Mouse (Mus musculus): ENCODE results near the gene Limd2. TPM values are rescaled to one million over a fixed set of nuclear protein-coding genes. Genes with fewer than 3 reads are reported as not detected.

Limd2 gene
- polyA plus RNA-seq, 1 experiment from 2014 or later, result 308 TPM

GRCm38 (mm10) chr11:106176372-106176771 is 15.7 kb upstream of the Limd2 start:
- ATAC-seq (ENCODE audit: low FRiP score), result no peak
- Histone ChIP-seq H3K27ac (ENCODE audit: low read depth, low read length) (no peak overlapping the region), H3K9me3 (ENCODE audit: control insufficient read depth, low read length) (no peaks in the 10 kb centered on the region), H3K36me3 (ENCODE audit: control insufficient read depth, insufficient read depth, low read length) (0 out of 2 replicates have a peak, but pooled peaks cover 3% of the 10 kb centered on the region), H3K4me1 (ENCODE audit: control insufficient read depth, insufficient read depth, low read length) (no peaks in the 10 kb centered on the region), H3K4me3 (ENCODE audit: low read depth, low read length) (no peak overlapping the region), H3K27me3 (ENCODE audit: control insufficient read depth, insufficient read depth, low read length) (no peaks in the 10 kb centered on the region), H3K9ac (ENCODE audit: low read length) (no peak overlapping the region), H3K4me2 (no peak overlapping the region)
- 91% methylated on average over 5 of the region's 5 CpGs for WGBS
- peak; percentile 26 for DNase-seq (ENCODE audit: low spot score, missing footprints)

GRCm38 (mm10) chr11:106175081-106175480 is 14.4 kb upstream of the Limd2 start:
- no peak overlapping the region for H3K4me3 ChIP-seq (ENCODE audit: low read depth, low read length)
- H3K27me3 ChIP-seq (ENCODE audit: control insufficient read depth, insufficient read depth, low read length), result no peaks in the 10 kb centered on the region
- no peak overlapping the region for H3K4me2 ChIP-seq
- H3K4me1 ChIP-seq (ENCODE audit: control insufficient read depth, insufficient read depth, low read length), result no peaks in the 10 kb centered on the region
- 0 out of 2 replicates have a peak, but pooled peaks cover 3% of the 10 kb centered on the region for H3K36me3 ChIP-seq (ENCODE audit: control insufficient read depth, insufficient read depth, low read length)
- no peak overlapping the region for H3K27ac ChIP-seq (ENCODE audit: low read depth, low read length)
- WGBS, result 80% methylated on average over 3 of the region's 3 CpGs
- no peak overlapping the region for H3K9ac ChIP-seq (ENCODE audit: low read length)
- DNase-seq (ENCODE audit: low spot score, missing footprints) (no peak), ATAC-seq (ENCODE audit: low FRiP score) (no peak)
- H3K9me3 ChIP-seq (ENCODE audit: control insufficient read depth, low read length), result no peaks in the 10 kb centered on the region

GRCm38 (mm10) chr11:106174372-106174771 is 13.7 kb upstream of the Limd2 start:
- Histone ChIP-seq H3K4me2 (no peak overlapping the region), H3K9me3 (ENCODE audit: control insufficient read depth, low read length) (no peaks in the 10 kb centered on the region), H3K4me1 (ENCODE audit: control insufficient read depth, insufficient read depth, low read length) (no peaks in the 10 kb centered on the region), H3K4me3 (ENCODE audit: low read depth, low read length) (no peak overlapping the region), H3K27me3 (ENCODE audit: control insufficient read depth, insufficient read depth, low read length) (no peaks in the 10 kb centered on the region), H3K9ac (ENCODE audit: low read length) (no peak overlapping the region), H3K36me3 (ENCODE audit: control insufficient read depth, insufficient read depth, low read length) (0 out of 2 replicates have a peak, but pooled peaks cover 3% of the 10 kb centered on the region), H3K27ac (ENCODE audit: low read depth, low read length) (no peak overlapping the region)
- ATAC-seq (ENCODE audit: low FRiP score) (no peak), DNase-seq (ENCODE audit: low spot score, missing footprints) (peak; percentile 35)
- 84% methylated on average over 5 of the region's 5 CpGs for WGBS

- Histone ChIP-seq H3K4me2 (no peak overlapping the region), H3K9me3 (ENCODE audit: control insufficient read depth, low read length) (no peaks in the 10 kb centered on the region), H3K27ac (ENCODE audit: low read depth, low read length) (no peak overlapping the region), H3K27me3 (ENCODE audit: control insufficient read depth, insufficient read depth, low read length) (no peaks in the 10 kb centered on the region), H3K4me1 (ENCODE audit: control insufficient read depth, insufficient read depth, low read length) (no peaks in the 10 kb centered on the region), H3K9ac (ENCODE audit: low read length) (no peak overlapping the region), H3K4me3 (ENCODE audit: low read depth, low read length) (no peak overlapping the region), H3K36me3 (ENCODE audit: control insufficient read depth, insufficient read depth, low read length) (0 out of 2 replicates have a peak, but pooled peaks cover 3% of the 10 kb centered on the region)
- 98% methylated on average over 2 of the region's 2 CpGs for WGBS
- DNase-seq (ENCODE audit: low spot score, missing footprints), result peak; percentile 35
- ATAC-seq (ENCODE audit: low FRiP score), result no peak
Measured at GRCm38 (mm10) chr11:106173228-106173627, 12.6 kb upstream of the Limd2 start.

GRCm38 (mm10) chr11:106170807-106171206 is 10.1 kb upstream of the Limd2 start:
- Histone ChIP-seq H3K4me3 (ENCODE audit: low read depth, low read length) (no peak overlapping the region), H3K27ac (ENCODE audit: low read depth, low read length) (no peak overlapping the region), H3K4me2 (no peak overlapping the region), H3K27me3 (ENCODE audit: control insufficient read depth, insufficient read depth, low read length) (no peaks in the 10 kb centered on the region), H3K9ac (ENCODE audit: low read length) (no peak overlapping the region), H3K4me1 (ENCODE audit: control insufficient read depth, insufficient read depth, low read length) (no peaks in the 10 kb centered on the region), H3K9me3 (ENCODE audit: control insufficient read depth, low read length) (no peaks in the 10 kb centered on the region), H3K36me3 (ENCODE audit: control insufficient read depth, insufficient read depth, low read length) (peaks cover 10% of the 10 kb centered on the region)
- 82% methylated on average over 7 of the region's 7 CpGs for WGBS
- ATAC-seq (ENCODE audit: low FRiP score) (no peak), DNase-seq (ENCODE audit: low spot score, missing footprints) (peak; percentile 83)

- WGBS, result 90% methylated on average over 5 of the region's 5 CpGs
- peak; percentile 47 for DNase-seq (ENCODE audit: low spot score, missing footprints)
- H3K36me3 ChIP-seq (ENCODE audit: control insufficient read depth, insufficient read depth, low read length), result peaks cover 16% of the 10 kb centered on the region
- H3K4me3 ChIP-seq (ENCODE audit: low read depth, low read length), result no peak overlapping the region
- no peak for ATAC-seq (ENCODE audit: low FRiP score)
- no peaks in the 10 kb centered on the region for H3K4me1 ChIP-seq (ENCODE audit: control insufficient read depth, insufficient read depth, low read length)
- no peak overlapping the region for H3K27ac ChIP-seq (ENCODE audit: low read depth, low read length)
- H3K27me3 ChIP-seq (ENCODE audit: control insufficient read depth, insufficient read depth, low read length), result no peaks in the 10 kb centered on the region
- H3K9me3 ChIP-seq (ENCODE audit: control insufficient read depth, low read length), result no peaks in the 10 kb centered on the region
- no peak overlapping the region for H3K4me2 ChIP-seq
- no peak overlapping the region for H3K9ac ChIP-seq (ENCODE audit: low read length)
Measured at GRCm38 (mm10) chr11:106167435-106167834, 6.8 kb upstream of the Limd2 start.

GRCm38 (mm10) chr11:106164601-106165180 is 4.0 kb upstream of the Limd2 start:
- Histone ChIP-seq H3K9me3 (ENCODE audit: control insufficient read depth, low read length) (no peaks in the 10 kb centered on the region), H3K27ac (ENCODE audit: low read depth, low read length) (no peak overlapping the region), H3K36me3 (ENCODE audit: control insufficient read depth, insufficient read depth, low read length) (peaks cover 16% of the 10 kb centered on the region), H3K4me3 (ENCODE audit: low read depth, low read length) (no peak overlapping the region), H3K4me2 (no peak overlapping the region), H3K27me3 (ENCODE audit: control insufficient read depth, insufficient read depth, low read length) (no peaks in the 10 kb centered on the region), H3K4me1 (ENCODE audit: control insufficient read depth, insufficient read depth, low read length) (peaks cover 10% of the 10 kb centered on the region), H3K9ac (ENCODE audit: low read length) (no peak overlapping the region)
- DNase-seq (ENCODE audit: low spot score, missing footprints), result no peak
- no peak for ATAC-seq (ENCODE audit: low FRiP score)
- WGBS, result 87% methylated on average over 16 of the region's 16 CpGs

- ATAC-seq (ENCODE audit: low FRiP score), result no peak
- Histone ChIP-seq H3K4me2 (no peak overlapping the region), H3K27me3 (ENCODE audit: control insufficient read depth, insufficient read depth, low read length) (no peaks in the 10 kb centered on the region), H3K27ac (ENCODE audit: low read depth, low read length) (no peak overlapping the region), H3K4me1 (ENCODE audit: control insufficient read depth, insufficient read depth, low read length) (peaks cover 19% of the 10 kb centered on the region), H3K9me3 (ENCODE audit: control insufficient read depth, low read length) (no peaks in the 10 kb centered on the region), H3K36me3 (ENCODE audit: control insufficient read depth, insufficient read depth, low read length) (peaks cover 16% of the 10 kb centered on the region), H3K4me3 (ENCODE audit: low read depth, low read length) (no peak overlapping the region), H3K9ac (ENCODE audit: low read length) (no peak overlapping the region)
- WGBS, result 89% methylated on average over 4 of the region's 4 CpGs
- DNase-seq (ENCODE audit: low spot score, missing footprints), result no peak
Measured at GRCm38 (mm10) chr11:106163546-106163945, 2.9 kb upstream of the Limd2 start.

- peaks cover 22% of the 10 kb centered on the region for H3K4me1 ChIP-seq (ENCODE audit: control insufficient read depth, insufficient read depth, low read length)
- 98% methylated on average over 2 of the region's 2 CpGs for WGBS
- H3K36me3 ChIP-seq (ENCODE audit: control insufficient read depth, insufficient read depth, low read length), result peaks cover 9% of the 10 kb centered on the region
- no peak overlapping the region for H3K4me2 ChIP-seq
- H3K27me3 ChIP-seq (ENCODE audit: control insufficient read depth, insufficient read depth, low read length), result no peaks in the 10 kb centered on the region
- no peak for ATAC-seq (ENCODE audit: low FRiP score)
- no peaks in the 10 kb centered on the region for H3K9me3 ChIP-seq (ENCODE audit: control insufficient read depth, low read length)
- no peak overlapping the region for H3K4me3 ChIP-seq (ENCODE audit: low read depth, low read length)
- no peak overlapping the region for H3K27ac ChIP-seq (ENCODE audit: low read depth, low read length)
- DNase-seq (ENCODE audit: low spot score, missing footprints), result no peak
- H3K9ac ChIP-seq (ENCODE audit: low read length), result no peak overlapping the region
Measured at GRCm38 (mm10) chr11:106162237-106162636, 1.6 kb upstream of the Limd2 start.
